26 mouse cellular contexts compared by ENCODE assay signal in genomic region chr10:70733478-70733877, GRCm38 (mm10).
A peak's percentile ranks its signal among the peaks of the same experiment; 100 is the strongest.
DNase-seq lines count a peak whose midpoint lies in the region; ATAC-seq and TF ChIP-seq lines count a peak whose summit lies in the region.
"Had no signal": no experiment of that assay in that cellular context is flagged by ENCODE, and none has a peak within 500 bp of the region (broad histone marks: within the 10 kb centered on the region; RNA-seq: fewer than 3 reads in every experiment).

No protein-coding gene starts in this region.

- H3K9ac ChIP-seq in forebrain, postnatal 0 days: no peak overlapping the region
- no peak overlapping the region for H3K9ac ChIP-seq in forebrain, embryonic 14.5 days (ENCODE audit: low read length)
- no peak overlapping the region for H3K9ac ChIP-seq in heart, adult 2 months (ENCODE audit: low read depth, low read length)
- H3K9ac ChIP-seq: heart, embryonic 13.5 days; hindbrain, embryonic 12.5 days; limb, embryonic 15.5 days; liver, embryonic 14.5 days; lung, embryonic 14.5 days; midbrain, embryonic 12.5 days; neural tube, embryonic 12.5 days had no signal

- no peak for TF ChIP-seq CTCF in forebrain, postnatal 0 days (IDR thresholded peaks at IDR 0.05; ENCODE audit: low read depth)
- TF ChIP-seq CTCF in heart, adult 2 months (IDR thresholded peaks at IDR 0.05): no peak

- no peak for TF ChIP-seq EP300 in heart, adult 2 months (IDR thresholded peaks at IDR 0.05; ENCODE audit: insufficient read depth, low read depth, low read length)

- H3K27me3 ChIP-seq in forebrain, postnatal 0 days (ENCODE audit: insufficient read depth, low read length): no peaks in the 10 kb centered on the region
- H3K27me3 ChIP-seq in forebrain, embryonic 14.5 days (replicated peaks; ENCODE audit: control insufficient read depth, insufficient read depth, low read length): no peaks in the 10 kb centered on the region
- no peaks in the 10 kb centered on the region for H3K27me3 ChIP-seq in heart, adult 2 months (ENCODE audit: control insufficient read depth, insufficient read depth, low read length)
- H3K27me3 ChIP-seq in forebrain, embryonic 10.5 days (ENCODE audit: poor library complexity, severe bottlenecking): no peaks in the 10 kb centered on the region
- H3K27me3 ChIP-seq: heart, embryonic 13.5 days; hindbrain, embryonic 12.5 days; limb, embryonic 15.5 days; midbrain, embryonic 12.5 days; neural tube, embryonic 12.5 days had no signal

- 48% methylated on average over 7 of the region's 7 CpGs for whole genome bisulfite sequencing in forebrain, postnatal 0 days
- 79% methylated on average over 7 of the region's 7 CpGs for WGBS in forebrain, embryonic 14.5 days
- 80% methylated on average over 7 of the region's 7 CpGs for WGBS in heart, adult 2 months
- WGBS in forebrain, embryonic 10.5 days: 91% methylated on average over 7 of the region's 7 CpGs

- no peaks in the 10 kb centered on the region for H3K4me1 ChIP-seq in forebrain, postnatal 0 days (ENCODE audit: insufficient read depth)
- no peaks in the 10 kb centered on the region for H3K4me1 ChIP-seq in forebrain, embryonic 14.5 days (ENCODE audit: control insufficient read depth, insufficient read depth, low read length)
- H3K4me1 ChIP-seq in heart, adult 2 months (ENCODE audit: control insufficient read depth, insufficient read depth, low read length): no peaks in the 10 kb centered on the region
- no peaks in the 10 kb centered on the region for H3K4me1 ChIP-seq in forebrain, embryonic 10.5 days
- H3K4me1 ChIP-seq: embryonic facial prominence, embryonic 10.5 days; heart, embryonic 13.5 days; hindbrain, embryonic 12.5 days; limb, embryonic 15.5 days; midbrain, embryonic 12.5 days; neural tube, embryonic 12.5 days had no signal

- H3K27ac ChIP-seq in forebrain, postnatal 0 days (ENCODE audit: low read depth, low read length): 0 out of 2 replicates have a peak overlapping the region, but pooled peaks have one; percentile 9
- H3K27ac ChIP-seq in forebrain, embryonic 14.5 days (ENCODE audit: low read depth, low read length): no peak overlapping the region
- H3K27ac ChIP-seq in heart, adult 2 months: no peak overlapping the region
- no peak overlapping the region for H3K27ac ChIP-seq in forebrain, embryonic 10.5 days
- H3K27ac ChIP-seq: embryonic facial prominence, embryonic 10.5 days; heart, embryonic 13.5 days; hindbrain, embryonic 12.5 days; kidney, postnatal 0 days; limb, embryonic 15.5 days; liver, embryonic 14.5 days; midbrain, embryonic 12.5 days; neural tube, embryonic 12.5 days had no signal

- H3K4me2 ChIP-seq in forebrain, postnatal 0 days (ENCODE audit: low read depth): no peak overlapping the region
- no peak overlapping the region for H3K4me2 ChIP-seq in forebrain, embryonic 14.5 days (ENCODE audit: low read length)
- H3K4me2 ChIP-seq: heart, embryonic 13.5 days; hindbrain, embryonic 12.5 days; limb, embryonic 15.5 days; lung, embryonic 14.5 days; midbrain, embryonic 12.5 days; neural tube, embryonic 12.5 days had no signal

- DNase-seq in forebrain, postnatal 0 days: peak; percentile 48
- DNase-seq in forebrain, embryonic 14.5 days (ENCODE audit: low spot score): no peak
- peak; percentile 43 to 72 for DNase-seq in left cerebral cortex, postnatal 25 days (ENCODE audit: low spot score in 2 of 2)
- DNase-seq in left cerebral cortex, postnatal 36 days (ENCODE audit: low spot score in 2 of 2): no peak
- DNase-seq in layer of hippocampus, adult 9-10 months (ENCODE audit: low spot score): peak; percentile 55
- no peak for DNase-seq in heart, adult 2 months
- DNase-seq in forebrain, embryonic 10.5 days (ENCODE audit: extremely low spot score, low spot score): no peak
- DNase-seq: adrenal gland, adult 8-10 months; cerebellum, adult 9-10 months; gastrocnemius, postnatal 10 days; heart, adult 18-20 months; heart, postnatal 14 days; kidney, adult 2 months; lung, embryonic 14.5 days; retina, postnatal 1 day; right cerebral cortex, postnatal 4 days; thymus, postnatal 25 days had no signal

- intact Hi-C loops in left cerebral cortex, postnatal 25 days (cut with DNase I): no loop called here
- intact Hi-C loops in left cerebral cortex, postnatal 36 days (cut with DNase I): no loop called here
- intact Hi-C loops in heart, adult 2 months (cut with DNase I): no loop called here

- H3K4me3 ChIP-seq in forebrain, postnatal 0 days (ENCODE audit: low read depth, low read length): no peak overlapping the region
- H3K4me3 ChIP-seq in forebrain, embryonic 14.5 days (ENCODE audit: low read depth, low read length): no peak overlapping the region
- no peak overlapping the region for H3K4me3 ChIP-seq in heart, adult 2 months
- no peak overlapping the region for H3K4me3 ChIP-seq in forebrain, embryonic 10.5 days
- H3K4me3 ChIP-seq: embryonic facial prominence, embryonic 10.5 days; heart, embryonic 13.5 days; hindbrain, embryonic 12.5 days; limb, embryonic 15.5 days; midbrain, embryonic 12.5 days; neural tube, embryonic 12.5 days had no signal

- ATAC-seq in forebrain, postnatal 0 days: no peak
- ATAC-seq in forebrain, embryonic 14.5 days: no peak
- ATAC-seq: activated CD4-positive, CD25-positive, alpha-beta regulatory T cell, adult 4 months had no signal

- H3K36me3 ChIP-seq in forebrain, postnatal 0 days (ENCODE audit: insufficient read depth): no peaks in the 10 kb centered on the region
- no peaks in the 10 kb centered on the region for H3K36me3 ChIP-seq in forebrain, embryonic 14.5 days (ENCODE audit: control insufficient read depth, insufficient read depth, low read length)
- H3K36me3 ChIP-seq in heart, adult 2 months (ENCODE audit: control insufficient read depth, insufficient read depth, low read length): no peaks in the 10 kb centered on the region
- no peaks in the 10 kb centered on the region for H3K36me3 ChIP-seq in forebrain, embryonic 10.5 days (replicated peaks)
- H3K36me3 ChIP-seq: embryonic facial prominence, embryonic 10.5 days; heart, embryonic 13.5 days; hindbrain, embryonic 12.5 days; limb, embryonic 15.5 days; midbrain, embryonic 12.5 days; neural tube, embryonic 12.5 days had no signal

- no peak for TF ChIP-seq POLR2A in heart, adult 2 months (IDR thresholded peaks at IDR 0.05; ENCODE audit: insufficient read depth, low read depth, low read length)

- H3K79me2 ChIP-seq in heart, adult 2 months (replicated peaks; ENCODE audit: control insufficient read depth, insufficient read depth, low read length): no peaks in the 10 kb centered on the region

- no peaks in the 10 kb centered on the region for H3K9me3 ChIP-seq in forebrain, postnatal 0 days (ENCODE audit: low read length)
- H3K9me3 ChIP-seq in forebrain, embryonic 14.5 days (replicated peaks; ENCODE audit: control insufficient read depth, low read length): no peaks in the 10 kb centered on the region
- H3K9me3 ChIP-seq in forebrain, embryonic 10.5 days: no peaks in the 10 kb centered on the region
- H3K9me3 ChIP-seq: embryonic facial prominence, embryonic 10.5 days; heart, embryonic 13.5 days; hindbrain, embryonic 12.5 days; limb, embryonic 15.5 days; midbrain, embryonic 12.5 days; neural tube, embryonic 12.5 days had no signal

Comparison
In these comparisons a context has a peak if more than half of its experiments do, and no peak if none do; other contexts are left out.
1. DNase-seq: peak in forebrain, postnatal 0 days (single experiment), left cerebral cortex, postnatal 25 days (2 of 2) and layer of hippocampus, adult 9-10 months (single experiment); none in forebrain, embryonic 14.5 days (single experiment), left cerebral cortex, postnatal 36 days (0 of 2), heart, adult 2 months (0 of 2) and forebrain, embryonic 10.5 days (single experiment).